Mouse (Mus musculus): Measurements from ENCODE around the gene Zp3. TPM values are rescaled to one million over a fixed set of nuclear protein-coding genes. Genes with fewer than 3 reads are reported as not detected.
A peak's percentile ranks its signal among the peaks of the same experiment; 100 is the strongest.

Zp3 gene
- 1.7 TPM in 2 replicates for polyA plus RNA-seq (2015; fragmentation: Nextera tagmentation; extraction: Ambion mirVana)

GRCm38 (mm10) chr5:135979904-135980303 lies at the start of gene Zp3:
Gene Zp3 (plus strand): TSS chr5:135980099.
- no peak within 1 kb of the TSS for H3K4me3 ChIP-seq (replicated peaks)
- ATAC-seq (ENCODE audit: insufficient read depth, low FRiP score, low read depth): no peak
- no peak within 1 kb of the TSS for H3K9ac ChIP-seq
- H3K27ac ChIP-seq: no peak within 1 kb of the TSS
- no peaks in the 10 kb centered on the region for H3K27me3 ChIP-seq (replicated peaks)
- 76% methylated on average over 8 of the region's 8 CpGs for WGBS
- H3K4me2 ChIP-seq: no peak within 1 kb of the TSS
- H3K9me3 ChIP-seq: no peaks in the 10 kb centered on the region
- no peaks in the 10 kb centered on the region for H3K36me3 ChIP-seq
- no peaks in the 10 kb centered on the region for H3K4me1 ChIP-seq

- Histone ChIP-seq H3K4me1 (peaks cover 8% of the 10 kb centered on the region; the same call in 1 of the 2 replicates), H3K4me3 (replicated peaks) (no peak overlapping the region), H3K27me3 (replicated peaks) (no peaks in the 10 kb centered on the region), H3K36me3 (peaks cover 35% of the 10 kb centered on the region), H3K9me3 (no peaks in the 10 kb centered on the region), H3K9ac (no peak overlapping the region), H3K27ac (no peak overlapping the region), H3K4me2 (no peak overlapping the region)
- ATAC-seq (ENCODE audit: insufficient read depth, low FRiP score, low read depth): no peak
- 89% methylated on average over 9 of the region's 9 CpGs for whole genome bisulfite sequencing
Observed at GRCm38 (mm10) chr5:135931526-135931925, 48.4 kb upstream of the Zp3 start.

- H3K4me1 ChIP-seq: peaks cover 8% of the 10 kb centered on the region; the same call in 1 of the 2 replicates
- 56% methylated on average over 2 of the region's 2 CpGs for WGBS
- H3K27me3 ChIP-seq (replicated peaks): no peaks in the 10 kb centered on the region
- H3K9me3 ChIP-seq: no peaks in the 10 kb centered on the region
- H3K27ac ChIP-seq: no peak overlapping the region
- no peak overlapping the region for H3K9ac ChIP-seq
- H3K36me3 ChIP-seq: peaks cover 28% of the 10 kb centered on the region
- no peak for ATAC-seq (ENCODE audit: insufficient read depth, low FRiP score, low read depth)
- peak overlapping the region; percentile 54; the same call in 1 of the 2 replicates for H3K4me2 ChIP-seq
- no peak overlapping the region for H3K4me3 ChIP-seq (replicated peaks)
Observed at GRCm38 (mm10) chr5:135932359-135932758, 47.5 kb upstream of the Zp3 start.

GRCm38 (mm10) chr5:135933222-135933899 lies 46.5 kb upstream of the Zp3 start:
- peaks cover 8% of the 10 kb centered on the region; the same call in 1 of the 2 replicates for H3K4me1 ChIP-seq
- no peaks in the 10 kb centered on the region for H3K9me3 ChIP-seq
- H3K4me3 ChIP-seq (replicated peaks): peak overlapping the region; percentile 91
- WGBS: 3% methylated on average over 12 of the region's 12 CpGs
- H3K4me2 ChIP-seq: peak overlapping the region; percentile 54
- no peaks in the 10 kb centered on the region for H3K27me3 ChIP-seq (replicated peaks)
- H3K27ac ChIP-seq: peak overlapping the region; percentile 99
- no peak for ATAC-seq (ENCODE audit: insufficient read depth, low FRiP score, low read depth)
- peaks cover 25% of the 10 kb centered on the region for H3K36me3 ChIP-seq
- peak overlapping the region; percentile 88 for H3K9ac ChIP-seq

- no peaks in the 10 kb centered on the region for H3K27me3 ChIP-seq (replicated peaks)
- peak overlapping the region; percentile 88 for H3K9ac ChIP-seq
- H3K4me1 ChIP-seq: peaks cover 8% of the 10 kb centered on the region; the same call in 1 of the 2 replicates
- H3K4me3 ChIP-seq (replicated peaks): peak overlapping the region; percentile 91
- H3K9me3 ChIP-seq: no peaks in the 10 kb centered on the region
- H3K27ac ChIP-seq: peak overlapping the region; percentile 99
- H3K36me3 ChIP-seq: peaks cover 25% of the 10 kb centered on the region
- ATAC-seq (ENCODE audit: insufficient read depth, low FRiP score, low read depth): peak; percentile 63
- peak overlapping the region; percentile 54 for H3K4me2 ChIP-seq
- under 1% methylated on average over 35 of the region's 35 CpGs for WGBS
Observed at GRCm38 (mm10) chr5:135933900-135934441, 45.9 kb upstream of the Zp3 start.

GRCm38 (mm10) chr5:135934481-135935175 lies 45.3 kb upstream of the Zp3 start, which contains the start of gene Ywhag:
Gene Ywhag (minus strand): TSS chr5:135934616.
- H3K9ac ChIP-seq: peak within 1 kb of the TSS; percentile 88
- H3K27ac ChIP-seq: peak within 1 kb of the TSS; percentile 99
- under 1% methylated on average over 48 of the region's 48 CpGs for WGBS
- ATAC-seq (ENCODE audit: insufficient read depth, low FRiP score, low read depth): peak; percentile 95
- no peaks in the 10 kb centered on the region for H3K9me3 ChIP-seq
- H3K4me1 ChIP-seq: peaks cover 8% of the 10 kb centered on the region; the same call in 1 of the 2 replicates
- H3K4me3 ChIP-seq (replicated peaks): peak within 1 kb of the TSS; percentile 91
- peak within 1 kb of the TSS; percentile 54 for H3K4me2 ChIP-seq
- H3K27me3 ChIP-seq (replicated peaks): no peaks in the 10 kb centered on the region
- H3K36me3 ChIP-seq: peaks cover 18% of the 10 kb centered on the region

GRCm38 (mm10) chr5:135935176-135935523 lies 44.7 kb upstream of the Zp3 start:
- no peak overlapping the region for H3K9ac ChIP-seq
- 49% methylated on average over 7 of the region's 7 CpGs for WGBS
- peaks cover 8% of the 10 kb centered on the region; the same call in 1 of the 2 replicates for H3K4me1 ChIP-seq
- H3K27ac ChIP-seq: peak overlapping the region; percentile 99
- H3K4me3 ChIP-seq (replicated peaks): peak overlapping the region; percentile 91
- H3K36me3 ChIP-seq: peaks cover 14% of the 10 kb centered on the region
- peak; percentile 5; the same call in 1 of the 2 replicates for ATAC-seq (ENCODE audit: insufficient read depth, low FRiP score, low read depth)
- H3K4me2 ChIP-seq: peak overlapping the region; percentile 49
- H3K9me3 ChIP-seq: no peaks in the 10 kb centered on the region
- no peaks in the 10 kb centered on the region for H3K27me3 ChIP-seq (replicated peaks)

- 71% methylated on average over 6 of the region's 6 CpGs for WGBS
- Histone ChIP-seq H3K27ac (0 out of 2 replicates have a peak overlapping the region, but pooled peaks have one; percentile 99), H3K36me3 (peaks cover 10% of the 10 kb centered on the region), H3K4me1 (peaks cover 8% of the 10 kb centered on the region; the same call in 1 of the 2 replicates), H3K4me2 (peak overlapping the region; percentile 49), H3K9ac (no peak overlapping the region), H3K27me3 (replicated peaks) (no peaks in the 10 kb centered on the region), H3K9me3 (no peaks in the 10 kb centered on the region), H3K4me3 (replicated peaks) (no peak overlapping the region)
- no peak for ATAC-seq (ENCODE audit: insufficient read depth, low FRiP score, low read depth)
Observed at GRCm38 (mm10) chr5:135935641-135936190, 44.2 kb upstream of the Zp3 start.

GRCm38 (mm10) chr5:135940587-135940986 lies 39.3 kb upstream of the Zp3 start:
- ATAC-seq (ENCODE audit: insufficient read depth, low FRiP score, low read depth): 0 out of 2 replicates have a peak, but pooled peaks have one; percentile 36
- Histone ChIP-seq H3K36me3 (no peaks in the 10 kb centered on the region), H3K4me2 (no peak overlapping the region), H3K27ac (no peak overlapping the region), H3K27me3 (replicated peaks) (no peaks in the 10 kb centered on the region), H3K9me3 (no peaks in the 10 kb centered on the region), H3K4me1 (no peaks in the 10 kb centered on the region), H3K4me3 (replicated peaks) (no peak overlapping the region), H3K9ac (no peak overlapping the region)
- WGBS: 47% methylated on average over 5 of the region's 5 CpGs

GRCm38 (mm10) chr5:135942710-135943109 lies 37.2 kb upstream of the Zp3 start:
- 63% methylated on average over 6 of the region's 6 CpGs for WGBS
- Histone ChIP-seq H3K9me3 (no peaks in the 10 kb centered on the region), H3K4me2 (no peak overlapping the region), H3K4me3 (replicated peaks) (no peak overlapping the region), H3K27me3 (replicated peaks) (no peaks in the 10 kb centered on the region), H3K4me1 (no peaks in the 10 kb centered on the region; the same call in 1 of the 2 replicates), H3K9ac (no peak overlapping the region), H3K27ac (no peak overlapping the region), H3K36me3 (no peaks in the 10 kb centered on the region)
- no peak for ATAC-seq (ENCODE audit: insufficient read depth, low FRiP score, low read depth)

- H3K9ac ChIP-seq: no peak overlapping the region
- H3K36me3 ChIP-seq: no peaks in the 10 kb centered on the region
- H3K4me2 ChIP-seq: peak overlapping the region; percentile 21; the same call in 1 of the 2 replicates
- 54% methylated on average over 10 of the region's 10 CpGs for WGBS
- no peaks in the 10 kb centered on the region; the same call in 1 of the 2 replicates for H3K4me1 ChIP-seq
- no peak overlapping the region; the same call in 1 of the 2 replicates for H3K27ac ChIP-seq
- no peaks in the 10 kb centered on the region for H3K27me3 ChIP-seq (replicated peaks)
- H3K4me3 ChIP-seq (replicated peaks): no peak overlapping the region
- peak; percentile 8; the same call in 1 of the 2 replicates for ATAC-seq (ENCODE audit: insufficient read depth, low FRiP score, low read depth)
- H3K9me3 ChIP-seq: no peaks in the 10 kb centered on the region
Observed at GRCm38 (mm10) chr5:135945916-135946408, 33.9 kb upstream of the Zp3 start.
